Mouse (Mus musculus) hindbrain, embryonic 16.5 days (tissue): Measurements from ENCODE around the gene Soat2. TPM values are rescaled to one million over a fixed set of nuclear protein-coding genes. Genes with fewer than 3 reads are reported as not detected.

Experiments used
- ATAC-seq: fragments of 200-750 bp; cut with Nextera tagmentation; 2 replicates; pipeline ENCODE4 v1.8.0; 2017; ENCODE audit warnings: moderate TSS enrichment, moderate library complexity
- H3K27ac ChIP-seq: fragments of 300-500 bp; sonication (generic); 2 replicates; pipeline ENCODE4 v1.5.1; 2014; ENCODE audit warnings: low read depth, mild to moderate bottlenecking, control low read depth, low read length, moderate library complexity
- H3K27me3 ChIP-seq: fragments of 300-500 bp; sonication (generic); replicated peaks from 2 replicates; pipeline ENCODE4 v1.6.1; 2014; ENCODE audit warnings: low read length; ENCODE audit not compliant: control insufficient read depth, insufficient read depth
- H3K36me3 ChIP-seq: fragments of 300-500 bp; sonication (generic); 2 replicates; pipeline ENCODE4 v1.6.1; 2014; ENCODE audit warnings: mild to moderate bottlenecking, low read length, moderate library complexity, mixed read lengths; ENCODE audit not compliant: control insufficient read depth, insufficient read depth
- H3K4me1 ChIP-seq: fragments of 300-500 bp; sonication (generic); 2 replicates; pipeline ENCODE4 v1.6.1; 2014; ENCODE audit warnings: low read depth, low read length; ENCODE audit not compliant: control insufficient read depth, insufficient read depth
- H3K4me2 ChIP-seq: fragments of 300-500 bp; sonication (generic); 2 replicates; pipeline ENCODE4 v1.6.1; 2014; ENCODE audit warnings: mild to moderate bottlenecking, low read length, control low read depth, moderate library complexity
- H3K4me3 ChIP-seq: fragments of 300-500 bp; sonication (generic); 2 replicates; pipeline ENCODE4 v1.5.1; 2014; ENCODE audit warnings: mild to moderate bottlenecking, low read length, control low read depth, moderate library complexity
- H3K9ac ChIP-seq: fragments of 300-500 bp; sonication (generic); 2 replicates; pipeline ENCODE4 v1.6.1; 2014; ENCODE audit warnings: low read depth, mild to moderate bottlenecking, control low read depth, low read length, moderate library complexity
- H3K9me3 ChIP-seq: fragments of 300-500 bp; sonication (generic); 2 replicates; pipeline ENCODE4 v1.6.1; 2014; ENCODE audit warnings: mild to moderate bottlenecking, low read length, moderate library complexity; ENCODE audit not compliant: control insufficient read depth
- WGBS: fragments of 180-500 bp; shearing (Covaris S2); extraction: QIAGEN DNeasy Blood & Tissue Kit; methylation state at CpG from one replicate; pipeline ENCODE4 v1.1.7; 2014; 5-methylcytosine and 5-hydroxymethylcytosine counted together
- polyA plus RNA-seq: library from polyadenylated mRNA; unstranded; fragments of >200 nt; fragmentation: Nextera tagmentation; extraction: Ambion mirVana; gene quantifications from 2 replicates; pipeline ENCODE4 v1.2.1, GENCODE M21; 2015

Soat2 gene
- polyA plus RNA-seq, 1 experiment from 2014 or later: not detected

DNA sequence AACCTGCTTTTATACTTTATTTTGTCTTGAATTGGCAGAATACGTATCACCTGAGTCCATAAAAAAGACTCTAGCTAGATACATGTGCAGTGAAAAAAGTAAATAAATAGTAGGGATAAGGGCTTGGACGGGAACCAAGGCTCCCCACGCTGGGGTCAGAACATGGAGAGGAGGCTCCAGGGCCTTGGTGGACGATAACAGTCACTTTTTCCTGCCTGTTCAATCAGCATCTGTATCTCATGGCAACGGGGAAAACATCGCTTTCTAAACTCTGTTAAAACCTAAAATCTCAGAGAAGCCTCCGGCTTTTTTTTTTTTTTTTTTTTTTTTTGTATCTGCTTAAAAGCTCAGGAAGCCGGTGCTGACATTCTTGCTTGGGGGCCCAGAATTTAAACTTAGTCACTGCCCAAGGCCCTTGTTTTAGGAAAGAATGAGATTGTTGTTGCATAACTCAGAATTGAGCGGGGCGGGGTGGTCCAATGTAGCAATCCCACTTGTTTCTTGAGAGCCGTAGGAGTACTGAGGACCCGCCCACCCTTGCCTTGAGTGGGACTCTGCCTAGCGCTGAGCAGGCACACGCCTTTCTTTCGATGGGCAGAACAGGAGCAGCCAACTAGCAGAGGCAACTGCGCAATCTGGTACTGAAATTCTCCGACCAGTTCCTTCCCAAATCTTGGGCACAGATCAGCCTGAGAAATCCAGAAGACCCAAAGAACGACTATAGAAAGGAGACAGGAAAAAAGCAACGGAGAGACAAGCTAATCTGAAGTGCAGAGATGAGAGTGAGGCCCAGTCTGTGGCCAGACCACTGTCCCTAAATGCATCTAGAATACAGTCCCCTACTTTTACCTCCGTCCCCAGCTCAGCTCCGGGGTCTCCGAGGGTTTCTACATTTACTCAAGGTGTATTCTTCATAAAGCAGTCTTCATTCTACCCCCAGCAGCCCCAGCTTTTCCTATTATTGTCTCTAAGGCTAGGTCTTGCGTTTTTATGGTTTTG, 7.1 kb upstream of the Soat2 start:
- Histone ChIP-seq H3K27me3 (peaks cover 26% of the 10 kb centered on the region), H3K4me2 (no peak overlapping the region), H3K36me3 (no peaks in the 10 kb centered on the region), H3K4me1 (no peaks in the 10 kb centered on the region; the same call in 1 of the 2 replicates), H3K9ac (no peak overlapping the region), H3K4me3 (no peak overlapping the region), H3K27ac (no peak overlapping the region), H3K9me3 (no peaks in the 10 kb centered on the region)
- no peak for ATAC-seq
- 55% methylated on average over 23 of the region's 23 CpGs for WGBS

DNA sequence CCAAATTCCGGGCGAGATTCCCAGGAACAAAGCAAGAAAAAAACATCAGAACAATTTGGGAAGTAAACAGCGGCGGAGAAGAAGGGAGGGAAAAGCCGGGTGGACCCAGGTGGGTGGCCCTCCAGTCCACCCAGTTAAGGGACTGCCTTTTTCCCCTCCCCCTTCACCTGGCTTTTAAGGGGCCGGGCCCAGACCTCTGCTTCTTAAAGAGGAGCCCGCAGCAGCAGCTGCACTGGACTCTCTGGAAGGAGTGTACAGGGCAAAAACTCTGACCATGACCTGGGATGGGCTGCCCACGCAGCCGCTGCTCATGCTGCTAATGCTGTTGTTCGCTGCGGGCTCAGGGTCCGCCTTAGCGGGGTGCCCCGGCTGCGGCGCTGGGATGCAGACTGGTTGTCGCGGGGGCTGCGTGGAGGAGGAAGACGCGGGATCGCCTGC, 6.0 kb upstream of the Soat2 start, which contains the start of gene Igfbp6:
Igfbp6 (plus strand) TSS at position 89 of the 438 bp plus-strand sequence.
- no peaks in the 10 kb centered on the region for H3K36me3 ChIP-seq
- no peak within 1 kb of the TSS for H3K27ac ChIP-seq
- no peaks in the 10 kb centered on the region for H3K9me3 ChIP-seq
- ATAC-seq: no peak
- H3K9ac ChIP-seq: peak within 1 kb of the TSS; percentile 11; the same call in 1 of the 2 replicates
- no peaks in the 10 kb centered on the region; the same call in 1 of the 2 replicates for H3K4me1 ChIP-seq
- WGBS: 10% methylated on average over 22 of the region's 22 CpGs
- peaks cover 26% of the 10 kb centered on the region for H3K27me3 ChIP-seq
- peak within 1 kb of the TSS; percentile 8; the same call in 1 of the 2 replicates for H3K4me2 ChIP-seq
- no peak within 1 kb of the TSS for H3K4me3 ChIP-seq

DNA sequence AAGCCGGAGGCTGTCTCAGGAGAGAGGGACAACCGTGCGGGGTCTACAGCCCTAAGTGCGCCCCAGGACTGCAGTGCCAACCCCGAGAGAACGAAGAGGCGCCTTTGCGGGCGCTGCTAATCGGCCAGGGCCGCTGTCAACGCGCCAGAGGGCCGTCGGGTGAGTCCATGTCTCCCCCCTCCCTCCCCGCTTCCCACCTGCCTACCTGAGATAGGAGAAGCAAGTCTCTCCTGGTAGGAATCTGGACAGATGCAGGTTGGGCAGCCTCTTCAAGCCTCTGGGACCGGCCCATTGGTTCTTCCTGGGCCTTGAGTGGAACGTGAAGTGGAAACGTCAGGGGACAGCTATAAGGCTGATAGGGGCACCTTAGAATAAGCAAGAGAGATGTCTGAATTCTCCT, 5.6 kb upstream of the Soat2 start:
- H3K4me3 ChIP-seq: no peak overlapping the region
- H3K9ac ChIP-seq: peak overlapping the region; percentile 11; the same call in 1 of the 2 replicates
- no peak for ATAC-seq
- WGBS: 18% methylated on average over 19 of the region's 19 CpGs
- no peaks in the 10 kb centered on the region for H3K36me3 ChIP-seq
- H3K27ac ChIP-seq: no peak overlapping the region
- no peaks in the 10 kb centered on the region; the same call in 1 of the 2 replicates for H3K4me1 ChIP-seq
- H3K9me3 ChIP-seq: no peaks in the 10 kb centered on the region
- H3K27me3 ChIP-seq: peaks cover 26% of the 10 kb centered on the region
- peak overlapping the region; percentile 8; the same call in 1 of the 2 replicates for H3K4me2 ChIP-seq

DNA sequence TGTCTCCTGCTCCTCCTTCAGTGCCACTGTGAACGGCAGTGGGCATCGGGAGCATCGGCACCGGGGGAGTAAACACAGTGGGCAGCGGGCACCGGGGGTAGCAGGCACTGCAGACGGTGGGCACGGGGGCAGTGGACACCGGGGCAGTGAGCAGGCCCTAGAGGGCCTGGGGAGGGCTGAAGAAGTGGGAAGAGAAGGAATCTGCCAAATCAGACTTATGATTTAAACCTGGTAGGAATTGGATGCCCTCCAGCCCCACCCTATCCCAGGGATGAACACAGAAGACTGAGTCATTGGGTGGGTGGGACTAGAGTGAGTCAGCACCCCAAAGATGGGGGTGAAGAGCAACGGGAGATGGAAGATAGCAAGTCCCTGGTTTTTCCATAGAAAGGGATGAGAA, 5.0 kb upstream of the Soat2 start:
- Histone ChIP-seq H3K27me3 (peaks cover 26% of the 10 kb centered on the region), H3K4me2 (no peak overlapping the region), H3K9ac (no peak overlapping the region), H3K4me1 (no peaks in the 10 kb centered on the region; the same call in 1 of the 2 replicates), H3K36me3 (no peaks in the 10 kb centered on the region), H3K27ac (no peak overlapping the region), H3K4me3 (no peak overlapping the region), H3K9me3 (no peaks in the 10 kb centered on the region)
- no peak for ATAC-seq
- 87% methylated on average over 10 of the region's 10 CpGs for WGBS

DNA sequence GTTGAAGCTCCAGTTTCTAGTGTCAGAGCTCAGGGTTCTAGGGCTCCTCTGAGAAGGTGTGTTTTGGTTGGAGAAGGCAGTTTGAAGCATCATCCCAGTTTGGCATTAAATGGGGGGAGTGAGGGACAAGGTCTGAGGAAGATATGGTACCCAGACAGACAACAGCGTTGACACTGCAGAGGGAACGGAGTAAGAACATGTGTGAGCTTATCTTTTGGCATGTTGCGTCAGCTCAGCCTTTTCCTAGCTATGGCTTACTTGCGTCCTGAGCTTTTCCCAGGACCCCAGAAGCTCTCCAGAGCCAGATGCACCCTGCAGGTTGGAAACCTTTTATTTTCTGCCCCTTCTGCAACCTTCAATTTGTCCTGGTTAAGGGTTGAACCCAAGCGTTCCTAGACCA, 4.2 kb upstream of the Soat2 start:
- Histone ChIP-seq H3K9ac (no peak overlapping the region), H3K36me3 (no peaks in the 10 kb centered on the region), H3K4me1 (no peaks in the 10 kb centered on the region; the same call in 1 of the 2 replicates), H3K9me3 (no peaks in the 10 kb centered on the region), H3K27ac (no peak overlapping the region), H3K4me2 (no peak overlapping the region), H3K4me3 (no peak overlapping the region), H3K27me3 (peaks cover 26% of the 10 kb centered on the region)
- 90% methylated on average over 5 of the region's 5 CpGs for WGBS
- ATAC-seq: no peak

DNA sequence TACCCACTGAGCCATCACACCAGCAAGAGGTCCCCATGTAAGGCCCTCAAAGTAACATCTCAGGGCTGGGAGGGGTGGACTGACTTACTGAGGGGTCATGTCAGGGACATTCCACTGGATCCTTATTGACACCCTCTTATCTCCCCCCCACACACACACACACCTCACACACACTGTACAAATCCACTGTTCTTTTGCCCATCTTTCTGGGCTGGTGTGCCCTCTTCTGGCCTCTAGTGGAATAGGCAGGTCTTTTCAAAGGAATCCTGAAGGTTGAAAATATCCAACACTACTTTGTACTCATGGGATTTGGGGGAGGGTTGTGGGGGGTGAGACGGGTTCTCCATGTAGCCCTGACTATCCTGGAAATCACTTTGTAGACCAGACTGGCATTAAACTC, 3.4 kb upstream of the Soat2 start:
- Histone ChIP-seq H3K4me1 (no peaks in the 10 kb centered on the region; the same call in 1 of the 2 replicates), H3K36me3 (no peaks in the 10 kb centered on the region), H3K27ac (no peak overlapping the region), H3K27me3 (peaks cover 26% of the 10 kb centered on the region), H3K9ac (no peak overlapping the region), H3K4me3 (no peak overlapping the region), H3K9me3 (no peaks in the 10 kb centered on the region), H3K4me2 (no peak overlapping the region)
- WGBS: 4% methylated on average over 1 of the region's 1 CpGs
- peak; percentile 54; the same call in 1 of the 2 replicates for ATAC-seq

DNA sequence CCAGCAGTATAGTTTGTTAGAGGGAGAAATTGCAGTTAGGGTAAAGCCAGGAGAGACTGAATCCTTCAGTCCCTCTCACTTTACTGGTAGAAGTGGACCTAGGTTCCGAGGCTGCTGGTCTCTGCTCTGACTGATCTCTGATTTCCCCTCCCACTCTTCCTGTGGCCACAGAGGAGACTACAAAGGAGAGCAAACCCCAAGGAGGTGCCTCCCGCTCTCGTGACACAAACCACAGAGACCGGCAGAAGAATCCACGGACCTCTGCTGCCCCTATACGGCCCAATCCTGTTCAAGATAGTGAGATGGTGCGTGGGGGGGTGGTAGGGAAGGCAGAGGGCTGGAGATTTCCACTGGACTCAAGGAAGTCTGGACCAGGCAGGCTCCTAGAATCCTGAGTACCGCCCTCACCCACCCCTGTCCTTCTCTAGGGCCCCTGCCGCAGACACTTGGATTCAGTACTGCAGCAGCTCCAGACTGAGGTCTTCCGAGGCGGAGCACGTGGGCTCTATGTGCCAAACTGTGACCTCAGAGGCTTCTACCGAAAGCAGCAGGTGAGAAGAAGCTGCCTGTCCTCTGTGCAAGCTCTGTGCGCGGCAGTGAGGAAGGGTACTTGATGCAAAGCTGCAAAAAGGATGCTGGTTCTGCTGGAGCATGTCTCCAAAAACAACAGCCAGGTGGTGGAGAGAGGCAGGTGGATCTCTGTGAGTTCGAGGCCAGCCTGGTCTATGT, 2.5 kb upstream of the Soat2 start:
- peaks cover 26% of the 10 kb centered on the region for H3K27me3 ChIP-seq
- no peak overlapping the region for H3K9ac ChIP-seq
- H3K36me3 ChIP-seq: no peaks in the 10 kb centered on the region
- H3K9me3 ChIP-seq: no peaks in the 10 kb centered on the region
- H3K4me1 ChIP-seq: no peaks in the 10 kb centered on the region; the same call in 1 of the 2 replicates
- H3K27ac ChIP-seq: no peak overlapping the region
- H3K4me3 ChIP-seq: no peak overlapping the region
- H3K4me2 ChIP-seq: no peak overlapping the region
- ATAC-seq: no peak
- 74% methylated on average over 16 of the region's 16 CpGs for WGBS

DNA sequence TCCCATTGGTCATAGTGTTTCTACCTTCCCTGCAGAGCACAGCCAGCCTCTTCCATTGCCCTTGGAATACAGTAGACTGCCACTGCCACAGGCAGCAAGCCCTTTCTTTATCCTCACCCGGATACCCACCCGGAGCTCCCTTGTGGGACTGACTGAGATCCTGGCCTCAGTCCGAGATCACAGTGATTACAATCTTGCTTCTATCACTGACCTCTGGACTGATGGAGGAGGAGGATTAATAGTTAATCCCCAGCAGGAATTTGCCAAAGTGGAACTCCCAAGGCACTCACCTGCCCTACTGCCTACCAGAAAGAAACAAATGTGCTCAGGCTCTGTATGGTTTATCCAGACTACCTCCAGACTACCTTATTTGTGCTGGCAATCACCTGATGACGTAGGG, 765 bp upstream of the Soat2 start:
- Histone ChIP-seq H3K27me3 (peaks cover 13% of the 10 kb centered on the region), H3K4me2 (no peak overlapping the region), H3K9ac (no peak overlapping the region), H3K9me3 (no peaks in the 10 kb centered on the region), H3K4me1 (no peaks in the 10 kb centered on the region; the same call in 1 of the 2 replicates), H3K27ac (no peak overlapping the region), H3K4me3 (no peak overlapping the region), H3K36me3 (no peaks in the 10 kb centered on the region)
- WGBS: 80% methylated on average over 4 of the region's 4 CpGs
- no peak for ATAC-seq

DNA sequence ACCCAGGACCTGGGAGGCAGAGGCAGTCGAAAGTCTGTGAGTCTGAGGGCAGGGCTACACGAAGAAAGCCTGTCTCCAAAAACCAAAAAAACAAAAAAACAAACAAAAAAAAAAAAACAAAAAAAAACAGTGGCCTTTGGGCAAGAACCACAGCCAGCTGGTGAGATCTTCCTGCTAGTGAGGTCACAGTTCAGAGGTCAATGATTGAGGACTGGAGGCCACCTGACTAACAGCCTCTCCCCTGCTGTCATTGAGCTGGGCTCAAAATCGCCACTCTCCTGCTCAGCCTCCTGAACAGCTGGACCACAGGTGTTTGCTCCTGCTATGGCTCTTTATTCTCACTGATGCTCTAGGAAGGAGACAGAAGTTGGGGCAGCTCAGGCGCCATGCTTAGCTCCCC, 2.3 kb downstream of the Soat2 start:
- WGBS: 22% methylated on average over 4 of the region's 4 CpGs
- Histone ChIP-seq H3K4me3 (no peak overlapping the region), H3K4me2 (no peak overlapping the region), H3K27ac (no peak overlapping the region), H3K9me3 (no peaks in the 10 kb centered on the region), H3K9ac (no peak overlapping the region), H3K36me3 (no peaks in the 10 kb centered on the region), H3K4me1 (peaks cover 5% of the 10 kb centered on the region), H3K27me3 (no peaks in the 10 kb centered on the region)
- ATAC-seq: no peak
